Mouse (Mus musculus): ENCODE results near the gene Efna5. TPM values are rescaled to one million over a fixed set of nuclear protein-coding genes. Genes with fewer than 3 reads are reported as not detected.

Efna5 gene
- polyA plus RNA-seq, 1 experiment from 2014 or later: 41.6 TPM

GRCm38 (mm10) chr17:62783524-62784273 is 97.4 kb downstream of the Efna5 start:
- H3K4me2 ChIP-seq (replicated peaks): peak overlapping the region; percentile 56
- no peak overlapping the region for H3K27ac ChIP-seq
- WGBS: 20% methylated on average over 13 of the region's 13 CpGs
- H3K9me3 ChIP-seq: no peaks in the 10 kb centered on the region
- H3K4me3 ChIP-seq: 0 out of 2 replicates have a peak overlapping the region, but pooled peaks have one; percentile 3
- ATAC-seq (ENCODE audit: low FRiP score, low read depth): peak; percentile 80
- no peak overlapping the region for H3K9ac ChIP-seq
- H3K27me3 ChIP-seq (replicated peaks): no peaks in the 10 kb centered on the region
- no peaks in the 10 kb centered on the region for H3K36me3 ChIP-seq
- H3K4me1 ChIP-seq: peaks cover 15% of the 10 kb centered on the region; the same call in 1 of the 2 replicates

- H3K27me3 ChIP-seq (replicated peaks): no peaks in the 10 kb centered on the region
- no peak overlapping the region for H3K9ac ChIP-seq
- 71% methylated on average over 13 of the region's 13 CpGs for WGBS
- no peak overlapping the region for H3K27ac ChIP-seq
- peaks cover 23% of the 10 kb centered on the region; the same call in 1 of the 2 replicates for H3K4me1 ChIP-seq
- H3K9me3 ChIP-seq: no peaks in the 10 kb centered on the region
- H3K4me2 ChIP-seq (replicated peaks): no peak overlapping the region
- H3K36me3 ChIP-seq: no peaks in the 10 kb centered on the region
- ATAC-seq (ENCODE audit: low FRiP score, low read depth): no peak
- H3K4me3 ChIP-seq: no peak overlapping the region
Measured at GRCm38 (mm10) chr17:62782826-62783404, 98.2 kb downstream of the Efna5 start.

GRCm38 (mm10) chr17:62781120-62781519 is 100.0 kb downstream of the Efna5 start:
- Histone ChIP-seq H3K27ac (no peak overlapping the region), H3K4me2 (replicated peaks) (no peak overlapping the region), H3K9me3 (no peaks in the 10 kb centered on the region), H3K36me3 (no peaks in the 10 kb centered on the region), H3K4me3 (no peak overlapping the region), H3K4me1 (peaks cover 25% of the 10 kb centered on the region; the same call in 1 of the 2 replicates), H3K9ac (no peak overlapping the region), H3K27me3 (replicated peaks) (no peaks in the 10 kb centered on the region)
- WGBS: 84% methylated on average over 5 of the region's 6 CpGs
- no peak for ATAC-seq (ENCODE audit: low FRiP score, low read depth)

GRCm38 (mm10) chr17:62777858-62778564 is 103.1 kb downstream of the Efna5 start:
- Histone ChIP-seq H3K4me3 (no peak overlapping the region), H3K4me1 (peaks cover 15% of the 10 kb centered on the region; the same call in 1 of the 2 replicates), H3K9me3 (no peaks in the 10 kb centered on the region), H3K27me3 (replicated peaks) (no peaks in the 10 kb centered on the region), H3K27ac (no peak overlapping the region), H3K4me2 (replicated peaks) (no peak overlapping the region), H3K9ac (no peak overlapping the region), H3K36me3 (no peaks in the 10 kb centered on the region)
- WGBS: 14% methylated on average over 10 of the region's 10 CpGs
- ATAC-seq (ENCODE audit: low FRiP score, low read depth): no peak

GRCm38 (mm10) chr17:62776710-62777109 is 104.4 kb downstream of the Efna5 start:
- H3K4me1 ChIP-seq: peaks cover 15% of the 10 kb centered on the region; the same call in 1 of the 2 replicates
- H3K4me2 ChIP-seq (replicated peaks): no peak overlapping the region
- H3K27ac ChIP-seq: no peak overlapping the region
- 77% methylated on average over 3 of the region's 3 CpGs for WGBS
- H3K4me3 ChIP-seq: no peak overlapping the region
- H3K9me3 ChIP-seq: no peaks in the 10 kb centered on the region
- no peak for ATAC-seq (ENCODE audit: low FRiP score, low read depth)
- no peak overlapping the region for H3K9ac ChIP-seq
- no peaks in the 10 kb centered on the region for H3K36me3 ChIP-seq
- no peaks in the 10 kb centered on the region for H3K27me3 ChIP-seq (replicated peaks)

- no peak overlapping the region for H3K27ac ChIP-seq
- WGBS: 69% methylated on average over 2 of the region's 2 CpGs
- peaks cover 15% of the 10 kb centered on the region; the same call in 1 of the 2 replicates for H3K4me1 ChIP-seq
- H3K27me3 ChIP-seq (replicated peaks): no peaks in the 10 kb centered on the region
- H3K9me3 ChIP-seq: no peaks in the 10 kb centered on the region
- ATAC-seq (ENCODE audit: low FRiP score, low read depth): no peak
- no peaks in the 10 kb centered on the region for H3K36me3 ChIP-seq
- no peak overlapping the region for H3K9ac ChIP-seq
- no peak overlapping the region for H3K4me2 ChIP-seq (replicated peaks)
- no peak overlapping the region for H3K4me3 ChIP-seq
Measured at GRCm38 (mm10) chr17:62775976-62776375, 105.1 kb downstream of the Efna5 start.

- Histone ChIP-seq H3K4me3 (no peak overlapping the region), H3K4me2 (replicated peaks) (no peak overlapping the region), H3K9me3 (no peaks in the 10 kb centered on the region), H3K27me3 (replicated peaks) (no peaks in the 10 kb centered on the region), H3K9ac (no peak overlapping the region), H3K27ac (no peak overlapping the region), H3K4me1 (peaks cover 15% of the 10 kb centered on the region; the same call in 1 of the 2 replicates), H3K36me3 (no peaks in the 10 kb centered on the region)
- WGBS: 87% methylated on average over 5 of the region's 5 CpGs
- no peak for ATAC-seq (ENCODE audit: low FRiP score, low read depth)
Measured at GRCm38 (mm10) chr17:62775401-62775800, 105.7 kb downstream of the Efna5 start.

- Histone ChIP-seq H3K4me1 (peaks cover 15% of the 10 kb centered on the region; the same call in 1 of the 2 replicates), H3K4me3 (no peak overlapping the region), H3K36me3 (no peaks in the 10 kb centered on the region), H3K9me3 (no peaks in the 10 kb centered on the region), H3K4me2 (replicated peaks) (no peak overlapping the region), H3K27ac (no peak overlapping the region), H3K9ac (no peak overlapping the region), H3K27me3 (replicated peaks) (no peaks in the 10 kb centered on the region)
- 87% methylated on average over 7 of the region's 7 CpGs for WGBS
- ATAC-seq (ENCODE audit: low FRiP score, low read depth): no peak
Measured at GRCm38 (mm10) chr17:62774749-62775148, 106.4 kb downstream of the Efna5 start.

GRCm38 (mm10) chr17:62766705-62767104 is 114.4 kb downstream of the Efna5 start:
- Histone ChIP-seq H3K36me3 (no peaks in the 10 kb centered on the region), H3K4me3 (no peak overlapping the region), H3K9ac (no peak overlapping the region), H3K27me3 (replicated peaks) (no peaks in the 10 kb centered on the region), H3K4me2 (replicated peaks) (no peak overlapping the region), H3K9me3 (no peaks in the 10 kb centered on the region), H3K4me1 (peaks cover 6% of the 10 kb centered on the region; the same call in 1 of the 2 replicates), H3K27ac (no peak overlapping the region)
- no peak for ATAC-seq (ENCODE audit: low FRiP score, low read depth)
- 66% methylated on average over 4 of the region's 4 CpGs for WGBS

- no peak overlapping the region for H3K4me3 ChIP-seq
- peaks cover 6% of the 10 kb centered on the region; the same call in 1 of the 2 replicates for H3K4me1 ChIP-seq
- H3K4me2 ChIP-seq (replicated peaks): no peak overlapping the region
- no peak for ATAC-seq (ENCODE audit: low FRiP score, low read depth)
- H3K27ac ChIP-seq: no peak overlapping the region
- no peaks in the 10 kb centered on the region for H3K9me3 ChIP-seq
- WGBS: 78% methylated on average over 4 of the region's 4 CpGs
- no peaks in the 10 kb centered on the region for H3K36me3 ChIP-seq
- no peaks in the 10 kb centered on the region for H3K27me3 ChIP-seq (replicated peaks)
- no peak overlapping the region for H3K9ac ChIP-seq
Measured at GRCm38 (mm10) chr17:62765165-62765564, 116.0 kb downstream of the Efna5 start.

- 93% methylated on average over 3 of the region's 3 CpGs for WGBS
- H3K9ac ChIP-seq: no peak overlapping the region
- H3K4me1 ChIP-seq: no peaks in the 10 kb centered on the region
- ATAC-seq (ENCODE audit: low FRiP score, low read depth): no peak
- no peaks in the 10 kb centered on the region for H3K36me3 ChIP-seq
- no peaks in the 10 kb centered on the region for H3K27me3 ChIP-seq (replicated peaks)
- H3K27ac ChIP-seq: no peak overlapping the region
- no peak overlapping the region for H3K4me2 ChIP-seq (replicated peaks)
- no peak overlapping the region for H3K4me3 ChIP-seq
- H3K9me3 ChIP-seq: no peaks in the 10 kb centered on the region
Measured at GRCm38 (mm10) chr17:62756951-62757350, 124.2 kb downstream of the Efna5 start.

- Histone ChIP-seq H3K9ac (no peak overlapping the region), H3K27ac (no peak overlapping the region), H3K4me2 (replicated peaks) (no peak overlapping the region), H3K4me3 (no peak overlapping the region), H3K9me3 (no peaks in the 10 kb centered on the region), H3K27me3 (replicated peaks) (no peaks in the 10 kb centered on the region), H3K4me1 (no peaks in the 10 kb centered on the region), H3K36me3 (no peaks in the 10 kb centered on the region)
- 90% methylated on average over 2 of the region's 2 CpGs for WGBS
- ATAC-seq (ENCODE audit: low FRiP score, low read depth): no peak
Measured at GRCm38 (mm10) chr17:62755635-62756034, 125.5 kb downstream of the Efna5 start.
